10 mouse cellular contexts compared by ENCODE assay signal in genomic region chr12:100455453-100455852, GRCm38 (mm10).
DNase-seq lines count a peak whose midpoint lies in the region; TF ChIP-seq lines count a peak whose summit lies in the region.
"Had no signal": no experiment of that assay in that cellular context is flagged by ENCODE, and none has a peak within 500 bp of the region (broad histone marks: within the 10 kb centered on the region; RNA-seq: fewer than 3 reads in every experiment).

No protein-coding gene starts in this region.

- H3K4me3 ChIP-seq in myocyte = no peak overlapping the region
- H3K4me3 ChIP-seq in hindbrain, embryonic 10.5 days = no peak overlapping the region
- H3K4me3 ChIP-seq: liver, embryonic 15.5 days had no signal

- H3K79me2 ChIP-seq in myocyte (ENCODE audit: control insufficient read depth, insufficient read depth) = no peaks in the 10 kb centered on the region

- WGBS in hindbrain, embryonic 10.5 days = 88% methylated on average over 2 of the region's 2 CpGs

- peaks cover 5% of the 10 kb centered on the region for H3K36me3 ChIP-seq in myocyte (ENCODE audit: control insufficient read depth, insufficient read depth)
- peaks cover 20% of the 10 kb centered on the region; the same call in 1 of the 2 replicates for H3K36me3 ChIP-seq in hindbrain, embryonic 10.5 days
- H3K36me3 ChIP-seq: liver, embryonic 15.5 days had no signal

- H3ac ChIP-seq in myocyte (ENCODE audit: control insufficient read depth, insufficient read length) = no peak overlapping the region

- no peak for TF ChIP-seq POLR2A in myocyte (IDR thresholded peaks at IDR 0.05; ENCODE audit: insufficient read length, low read depth)

- H3K27ac ChIP-seq in hindbrain, embryonic 10.5 days = no peak overlapping the region
- H3K27ac ChIP-seq: kidney, postnatal 0 days; liver, embryonic 15.5 days had no signal

- H3K4me1 ChIP-seq in hindbrain, embryonic 10.5 days (replicated peaks) = no peaks in the 10 kb centered on the region
- H3K4me1 ChIP-seq: liver, embryonic 15.5 days had no signal

- DNase-seq in lung, adult 18-20 months = peak; percentile 26 to 49
- DNase-seq in lung, postnatal 14 days = no peak
- peak; percentile 81 for DNase-seq in brain, adult 2 months (ENCODE audit: low read depth, low spot score)
- peak; percentile 72 for DNase-seq in gastrocnemius, postnatal 25 days
- DNase-seq in hindbrain, embryonic 10.5 days (ENCODE audit: low spot score) = no peak
- no peak for DNase-seq in spleen, postnatal 36 days (ENCODE audit: low spot score in 2 of 2)
- DNase-seq in spleen, adult 12 weeks (ENCODE audit: low spot score) = no peak

- peak overlapping the region; percentile 59 for H3K4me2 ChIP-seq in myocyte (ENCODE audit: low read depth)
- H3K4me2 ChIP-seq: liver, embryonic 15.5 days had no signal

- H3K27me3 ChIP-seq in myocyte (ENCODE audit: control insufficient read depth, insufficient read depth, insufficient read length) = no peaks in the 10 kb centered on the region
- H3K27me3 ChIP-seq in hindbrain, embryonic 10.5 days (ENCODE audit: insufficient read depth, poor library complexity, severe bottlenecking) = no peaks in the 10 kb centered on the region
- H3K27me3 ChIP-seq: liver, embryonic 15.5 days had no signal

- H3K9me3 ChIP-seq in hindbrain, embryonic 10.5 days = no peaks in the 10 kb centered on the region
- H3K9me3 ChIP-seq: liver, embryonic 15.5 days had no signal

TF ChIP-seq in myocyte, 11 proteins besides CTCF, POLR2A, EP300 and RAD21:
- TF ChIP-seq MAX (IDR thresholded peaks at IDR 0.05; ENCODE audit: low read depth) = no peak
- TF ChIP-seq USF1 (IDR thresholded peaks at IDR 0.05; ENCODE audit: low read depth) = no peak
- no peak for TF ChIP-seq TCF3 (IDR thresholded peaks at IDR 0.05; ENCODE audit: insufficient read length, low read depth)
- TF ChIP-seq MYOG (IDR thresholded peaks at IDR 0.05; ENCODE audit: control insufficient read depth in 1 of 3, insufficient read depth in 1 of 3, insufficient read length in 2 of 3, low read depth in 2 of 3) = peak in 2 of 3 experiments; percentile 61 to 77
- no peak for TF ChIP-seq TCF12 (IDR thresholded peaks at IDR 0.05; ENCODE audit: insufficient read depth, poor library complexity, severe bottlenecking)
- peak; percentile 50 to 81 (median 63) for TF ChIP-seq MYOD1 (IDR thresholded peaks at IDR 0.05; ENCODE audit: control insufficient read depth in 1 of 3, insufficient read length in 2 of 3, low read depth in 2 of 3)
- TF ChIP-seq E2F4 (IDR thresholded peaks at IDR 0.05; ENCODE audit: insufficient read depth) = no peak
- peak; percentile 48 for TF ChIP-seq SRF (IDR thresholded peaks at IDR 0.05; ENCODE audit: control insufficient read depth, insufficient read length, low read depth)
- TF ChIP-seq CEBPB (IDR thresholded peaks at IDR 0.05; ENCODE audit: insufficient read depth, poor library complexity, severe bottlenecking) = no peak
TF ChIP-seq in myocyte: peak in this region for 3.

Comparison
In these comparisons a context has a peak if more than half of its experiments do, and no peak if none do; other contexts are left out.
1. DNase-seq: peak in lung, adult 18-20 months (2 of 2), brain, adult 2 months (single experiment) and gastrocnemius, postnatal 25 days (single experiment); none in lung, postnatal 14 days (single experiment), hindbrain, embryonic 10.5 days (single experiment), spleen, postnatal 36 days (0 of 2) and spleen, adult 12 weeks (single experiment).